Mouse (Mus musculus) hindbrain, embryonic 14.5 days (tissue): ENCODE results near the gene Slc22a14. TPM values are rescaled to one million over a fixed set of nuclear protein-coding genes. Genes with fewer than 3 reads are reported as not detected.
"Not testable (repeated sequence)": the region's sequence is repeated elsewhere in the genome, so short reads cannot be mapped to it uniquely, and the experiment has no call there.

Experiments
- ATAC-seq: fragments of 200-750 bp; cut with Nextera tagmentation; 2 replicates; pipeline ENCODE4 v1.8.0; 2017; ENCODE audit warnings: moderate number of reproducible peaks, mild to moderate bottlenecking, moderate TSS enrichment, moderate library complexity; ENCODE audit not compliant: low FRiP score
- DNase-seq: peaks from one replicate; pipeline ENCODE4 v3.0.0-alpha.2; 2015; ENCODE audit warnings: low spot score
- H3K27ac ChIP-seq: fragments of 300-500 bp; sonication (generic); 2 replicates; pipeline ENCODE4 v1.5.1; 2014; ENCODE audit warnings: mild to moderate bottlenecking, moderate library complexity
- H3K27me3 ChIP-seq: fragments of 300-500 bp; sonication (generic); 2 replicates; pipeline ENCODE4 v1.6.1; 2014; ENCODE audit warnings: mild to moderate bottlenecking, low read length, mixed read lengths; ENCODE audit not compliant: control insufficient read depth, insufficient read depth
- H3K36me3 ChIP-seq: fragments of 300-500 bp; sonication (generic); replicated peaks from 2 replicates; pipeline ENCODE4 v1.6.1; 2014; ENCODE audit not compliant: control insufficient read depth, insufficient read depth
- H3K4me1 ChIP-seq: fragments of 300-500 bp; sonication (generic); replicated peaks from 2 replicates; pipeline ENCODE4 v1.6.1; 2014; ENCODE audit warnings: antibody characterized with exemption, low read length, mixed read lengths; ENCODE audit not compliant: control insufficient read depth, insufficient read depth
- H3K4me2 ChIP-seq: fragments of 300-500 bp; sonication (generic); replicated peaks from 2 replicates; pipeline ENCODE4 v1.6.1; 2014; ENCODE audit warnings: mild to moderate bottlenecking, moderate library complexity
- H3K4me3 ChIP-seq: fragments of 300-500 bp; sonication (generic); replicated peaks from 2 replicates; pipeline ENCODE4 v1.5.1; 2014; ENCODE audit warnings: mild to moderate bottlenecking, low read length
- H3K9ac ChIP-seq: fragments of 300-500 bp; sonication (generic); 2 replicates; pipeline ENCODE4 v1.6.1; 2014
- H3K9me3 ChIP-seq: fragments of 300-500 bp; sonication (generic); 2 replicates; pipeline ENCODE4 v1.6.1; 2016; ENCODE audit warnings: low read length; ENCODE audit not compliant: control insufficient read depth
- WGBS: fragments of 180-500 bp; shearing (Covaris S2); extraction: QIAGEN DNeasy Blood & Tissue Kit; methylation state at CpG from one replicate; pipeline ENCODE4 v1.1.7; 2014; 5-methylcytosine and 5-hydroxymethylcytosine counted together
- polyA plus RNA-seq: library from polyadenylated mRNA; unstranded; fragments of >200 nt; fragmentation: Nextera tagmentation; extraction: Ambion mirVana; gene quantifications from 2 replicates; pipeline ENCODE4 v1.2.1, GENCODE M21; 2014

Slc22a14 gene
- polyA plus RNA-seq, 1 experiment from 2014 or later, result not detected

- H3K27me3 ChIP-seq, result no peaks in the 10 kb centered on the region
- WGBS, result 84% methylated on average over 1 of the region's 1 CpGs
- no peak overlapping the region for H3K9ac ChIP-seq
- H3K4me1 ChIP-seq, result no peaks in the 10 kb centered on the region
- ATAC-seq (no peak), DNase-seq (no peak)
- H3K36me3 ChIP-seq, result no peaks in the 10 kb centered on the region
- no peaks in the 10 kb centered on the region for H3K9me3 ChIP-seq
- H3K27ac ChIP-seq, result no peak overlapping the region
- H3K4me2 ChIP-seq, result no peak overlapping the region
- no peak overlapping the region for H3K4me3 ChIP-seq
These were observed 29.5 kb upstream of the Slc22a14 start for GRCm38 (mm10) chr9:119394808-119395207.

- DNase-seq (no peak), ATAC-seq (no peak)
- Histone ChIP-seq H3K4me1 (no peaks in the 10 kb centered on the region), H3K4me3 (no peak overlapping the region), H3K27me3 (no peaks in the 10 kb centered on the region), H3K9me3 (no peaks in the 10 kb centered on the region), H3K9ac (no peak overlapping the region), H3K36me3 (no peaks in the 10 kb centered on the region), H3K27ac (no peak overlapping the region), H3K4me2 (no peak overlapping the region)
- 98% methylated on average over 2 of the region's 2 CpGs for whole genome bisulfite sequencing
These were observed 24.9 kb upstream of the Slc22a14 start for GRCm38 (mm10) chr9:119390214-119390613.

GRCm38 (mm10) chr9:119388956-119389355, 23.6 kb upstream of the Slc22a14 start:
- 63% methylated on average over 5 of the region's 5 CpGs for WGBS
- no peak for ATAC-seq
- Histone ChIP-seq H3K27me3 (no peaks in the 10 kb centered on the region), H3K4me2 (no peak overlapping the region), H3K9ac (no peak overlapping the region), H3K9me3 (no peaks in the 10 kb centered on the region), H3K4me1 (no peaks in the 10 kb centered on the region), H3K4me3 (no peak overlapping the region), H3K27ac (no peak overlapping the region), H3K36me3 (no peaks in the 10 kb centered on the region)
- peak; percentile 32 for DNase-seq

GRCm38 (mm10) chr9:119382603-119383002, 17.2 kb upstream of the Slc22a14 start:
- H3K36me3 ChIP-seq, result no peaks in the 10 kb centered on the region
- WGBS, result 61% methylated on average over 6 of the region's 6 CpGs
- no peak for DNase-seq
- H3K9ac ChIP-seq, result no peak overlapping the region
- no peaks in the 10 kb centered on the region for H3K9me3 ChIP-seq
- no peak overlapping the region for H3K27ac ChIP-seq
- no peak for ATAC-seq
- no peaks in the 10 kb centered on the region for H3K4me1 ChIP-seq
- no peak overlapping the region for H3K4me3 ChIP-seq
- H3K4me2 ChIP-seq, result no peak overlapping the region
- no peaks in the 10 kb centered on the region for H3K27me3 ChIP-seq

GRCm38 (mm10) chr9:119378231-119378630, 12.9 kb upstream of the Slc22a14 start:
- Histone ChIP-seq H3K27ac (no peak overlapping the region), H3K9ac (no peak overlapping the region), H3K4me3 (no peak overlapping the region), H3K4me1 (no peaks in the 10 kb centered on the region), H3K27me3 (no peaks in the 10 kb centered on the region), H3K9me3 (no peaks in the 10 kb centered on the region), H3K36me3 (no peaks in the 10 kb centered on the region), H3K4me2 (no peak overlapping the region)
- WGBS, result 90% methylated on average over 4 of the region's 4 CpGs
- DNase-seq, result no peak
- ATAC-seq, result no peak

- ATAC-seq, result no peak
- 68% methylated on average over 6 of the region's 6 CpGs for WGBS
These were observed 10.2 kb upstream of the Slc22a14 start for GRCm38 (mm10) chr9:119375556-119375955.

GRCm38 (mm10) chr9:119375008-119375407, 9.7 kb upstream of the Slc22a14 start:
- no peaks in the 10 kb centered on the region for H3K36me3 ChIP-seq
- H3K4me3 ChIP-seq, result no peak overlapping the region
- ATAC-seq (no peak), DNase-seq (no peak)
- H3K27ac ChIP-seq, result no peak overlapping the region
- 84% methylated on average over 3 of the region's 3 CpGs for WGBS
- H3K27me3 ChIP-seq, result no peaks in the 10 kb centered on the region
- no peaks in the 10 kb centered on the region for H3K9me3 ChIP-seq
- no peak overlapping the region for H3K9ac ChIP-seq
- no peak overlapping the region for H3K4me2 ChIP-seq
- H3K4me1 ChIP-seq, result no peaks in the 10 kb centered on the region

More at GRCm38 (mm10) chr9:119375556-119375955, 10.2 kb upstream of the Slc22a14 start:
- Histone ChIP-seq H3K27ac (no peak overlapping the region), H3K27me3 (no peaks in the 10 kb centered on the region), H3K9me3 (no peaks in the 10 kb centered on the region), H3K9ac (no peak overlapping the region), H3K4me3 (no peak overlapping the region), H3K4me2 (no peak overlapping the region), H3K4me1 (no peaks in the 10 kb centered on the region), H3K36me3 (no peaks in the 10 kb centered on the region)
- no peak for DNase-seq

GRCm38 (mm10) chr9:119371251-119371650, 5.9 kb upstream of the Slc22a14 start:
- Histone ChIP-seq H3K4me2 (no peak overlapping the region), H3K27me3 (no peaks in the 10 kb centered on the region), H3K27ac (no peak overlapping the region), H3K36me3 (no peaks in the 10 kb centered on the region), H3K9ac (no peak overlapping the region), H3K9me3 (no peaks in the 10 kb centered on the region), H3K4me3 (no peak overlapping the region), H3K4me1 (no peaks in the 10 kb centered on the region)
- DNase-seq, result no peak
- ATAC-seq, result no peak
- 80% methylated on average over 4 of the region's 4 CpGs for WGBS

GRCm38 (mm10) chr9:119370770-119371169, 5.4 kb upstream of the Slc22a14 start:
- not testable (repeated sequence) for H3K4me1 ChIP-seq

GRCm38 (mm10) chr9:119368367-119368766, 3.0 kb upstream of the Slc22a14 start:
- H3K9me3 ChIP-seq, result no peaks in the 10 kb centered on the region
- H3K4me2 ChIP-seq, result no peak overlapping the region
- H3K4me3 ChIP-seq, result no peak overlapping the region
- ATAC-seq (no peak), DNase-seq (no peak)
- no peaks in the 10 kb centered on the region for H3K4me1 ChIP-seq
- no peaks in the 10 kb centered on the region for H3K27me3 ChIP-seq
- WGBS, result 91% methylated on average over 3 of the region's 3 CpGs
- H3K36me3 ChIP-seq, result no peaks in the 10 kb centered on the region
- H3K27ac ChIP-seq, result no peak overlapping the region
- H3K9ac ChIP-seq, result no peak overlapping the region

More at GRCm38 (mm10) chr9:119370770-119371169, 5.4 kb upstream of the Slc22a14 start:
- 91% methylated on average over 4 of the region's 4 CpGs for WGBS
- not testable (repeated sequence) for H3K4me2 ChIP-seq, DNase-seq, H3K9me3 ChIP-seq, H3K27me3 ChIP-seq, H3K27ac ChIP-seq, H3K36me3 ChIP-seq, H3K4me3 ChIP-seq, H3K9ac ChIP-seq, ATAC-seq
